Mouse (Mus musculus) forebrain, embryonic 11.5 days (tissue): ENCODE measurements at regions not wholly inside any gene's neighbourhood (a gene's known extent, or its start where the extent isn't known, plus 50 kb on each side); places are given as distances from the start of the nearest gene placed in this dataset.

Experiments
- ATAC-seq: fragments of 200-750 bp; cut with Nextera tagmentation; replicated peaks from 2 replicates; pipeline ENCODE4 v1.8.0; 2017; ENCODE audit warnings: moderate TSS enrichment; ENCODE audit not compliant: low FRiP score
- DNase-seq: peaks from one replicate; pipeline ENCODE4 v3.0.0-alpha.2; 2017; ENCODE audit warnings: low spot score
- H3K27ac ChIP-seq: fragments of 300-500 bp; sonication (generic); 2 replicates; pipeline ENCODE4 v1.5.1; 2014; ENCODE audit warnings: low read depth, low read length
- H3K27me3 ChIP-seq: fragments of 300-500 bp; sonication (generic); 2 replicates; pipeline ENCODE4 v1.6.1; 2014; ENCODE audit warnings: mild to moderate bottlenecking, low read length, mixed read lengths; ENCODE audit not compliant: control insufficient read depth, insufficient read depth
- H3K36me3 ChIP-seq: fragments of 300-500 bp; sonication (generic); 2 replicates; pipeline ENCODE4 v1.6.1; 2014; ENCODE audit warnings: mild to moderate bottlenecking, low read length, moderate library complexity, mixed read lengths; ENCODE audit not compliant: control insufficient read depth, insufficient read depth
- H3K4me1 ChIP-seq: fragments of 300-500 bp; sonication (generic); replicated peaks from 2 replicates; pipeline ENCODE4 v1.6.1; 2014; ENCODE audit warnings: low read length, mixed read lengths; ENCODE audit not compliant: control insufficient read depth, insufficient read depth
- H3K4me2 ChIP-seq: fragments of 300-500 bp; sonication (generic); 2 replicates; pipeline ENCODE4 v1.6.1; 2014; ENCODE audit warnings: low read depth, mild to moderate bottlenecking, low read length, moderate library complexity, mixed read lengths; ENCODE audit not compliant: severe bottlenecking
- H3K4me3 ChIP-seq: fragments of 300-500 bp; sonication (generic); 2 replicates; pipeline ENCODE4 v1.5.1; 2014; ENCODE audit warnings: low read depth, low read length
- H3K9ac ChIP-seq: fragments of 300-500 bp; sonication (generic); 2 replicates; pipeline ENCODE4 v1.6.1; 2014; ENCODE audit warnings: low read length
- H3K9me3 ChIP-seq: fragments of 300-500 bp; sonication (generic); 2 replicates; pipeline ENCODE4 v1.6.1; 2016; ENCODE audit warnings: low read length, mixed read lengths; ENCODE audit not compliant: control insufficient read depth
- WGBS: fragments of 180-500 bp; shearing (Covaris S2); extraction: QIAGEN DNeasy Blood & Tissue Kit; methylation state at CpG from one replicate; pipeline ENCODE4 v1.1.7; 2014; 5-methylcytosine and 5-hydroxymethylcytosine counted together

DNA sequence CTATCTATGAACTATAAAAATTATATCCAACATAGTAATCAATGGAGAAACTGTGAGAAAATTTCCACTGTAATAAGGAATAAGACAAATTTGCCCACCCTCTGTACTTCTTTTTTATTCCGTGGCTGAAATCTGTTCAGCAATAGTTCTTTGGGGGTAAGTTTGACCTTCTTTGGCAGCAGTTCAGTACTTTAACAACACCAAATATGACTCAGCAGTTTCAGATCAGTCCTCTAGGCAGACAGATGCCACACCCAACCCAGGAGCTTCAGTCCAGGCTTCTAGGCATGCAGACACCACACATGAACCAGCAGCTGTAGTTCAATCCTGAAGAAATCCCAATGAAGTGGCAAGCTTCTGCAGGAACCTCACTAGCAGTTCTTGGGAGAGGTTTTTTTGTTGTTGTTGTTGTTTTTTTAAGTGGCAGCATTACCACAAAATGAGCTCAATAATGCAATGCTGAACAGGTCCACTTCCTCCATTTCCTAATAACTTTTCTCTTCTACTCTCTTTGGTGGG, 88.6 kb upstream of the Adamts9 start:
- WGBS = 77% methylated on average over 1 of the region's 1 CpGs
- Histone ChIP-seq H3K4me3 (no peak overlapping the region), H3K36me3 (no peaks in the 10 kb centered on the region), H3K27me3 (no peaks in the 10 kb centered on the region), H3K4me1 (no peaks in the 10 kb centered on the region), H3K27ac (no peak overlapping the region), H3K9ac (no peak overlapping the region), H3K4me2 (no peak overlapping the region), H3K9me3 (no peaks in the 10 kb centered on the region)
- ATAC-seq (no peak), DNase-seq (no peak)

DNA sequence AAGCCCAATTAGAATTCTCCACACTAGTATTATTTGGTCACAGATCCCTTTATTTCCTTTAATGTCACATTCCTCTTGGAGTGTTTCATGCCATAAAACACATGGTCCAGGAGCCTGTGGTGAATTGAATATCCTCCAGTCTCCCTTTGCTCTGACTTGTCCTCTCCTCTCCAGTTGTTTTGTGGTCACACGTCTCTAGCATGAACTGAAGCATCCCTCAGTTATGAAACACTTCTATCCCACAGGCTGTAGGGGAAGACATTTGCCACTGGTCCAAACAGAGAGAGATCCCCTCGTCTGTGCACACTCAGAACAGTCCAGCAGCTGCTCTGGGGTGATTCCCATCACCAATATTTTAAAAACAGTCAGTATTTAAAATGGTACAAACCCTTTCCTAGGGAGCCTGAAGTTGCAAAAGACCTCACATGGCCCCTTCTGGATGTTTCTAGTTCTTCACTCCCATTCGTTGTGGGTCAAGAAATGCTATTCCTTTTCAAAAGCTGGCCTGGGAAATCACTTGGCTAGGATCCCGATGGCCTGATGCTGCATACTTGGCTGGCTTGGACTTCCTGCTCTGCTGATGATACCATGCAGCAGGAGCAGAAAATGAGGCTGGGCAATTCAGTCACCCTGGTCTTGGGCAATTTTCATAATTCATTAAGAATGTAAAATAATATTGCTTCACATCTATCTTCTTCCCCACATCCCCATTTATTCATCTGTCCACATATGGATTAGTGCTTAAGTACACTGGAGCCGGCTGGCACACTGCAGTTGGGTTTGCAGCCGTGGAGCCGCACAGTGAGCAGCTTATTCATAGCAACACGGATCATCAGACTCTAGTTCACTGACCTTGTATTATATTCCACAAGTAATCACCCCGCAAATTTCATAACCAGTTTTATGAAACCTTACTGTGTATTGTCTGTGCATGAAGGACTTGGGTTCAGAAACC, 83.1 kb upstream of the Adamts9 start:
- H3K4me3 ChIP-seq = no peak overlapping the region
- H3K27ac ChIP-seq = no peak overlapping the region
- 82% methylated on average over 9 of the region's 9 CpGs for WGBS
- H3K4me1 ChIP-seq = no peaks in the 10 kb centered on the region
- no peaks in the 10 kb centered on the region for H3K27me3 ChIP-seq
- no peak overlapping the region for H3K9ac ChIP-seq
- no peaks in the 10 kb centered on the region for H3K36me3 ChIP-seq
- no peaks in the 10 kb centered on the region for H3K9me3 ChIP-seq
- no peak overlapping the region for H3K4me2 ChIP-seq
- DNase-seq (no peak), ATAC-seq (no peak)

DNA sequence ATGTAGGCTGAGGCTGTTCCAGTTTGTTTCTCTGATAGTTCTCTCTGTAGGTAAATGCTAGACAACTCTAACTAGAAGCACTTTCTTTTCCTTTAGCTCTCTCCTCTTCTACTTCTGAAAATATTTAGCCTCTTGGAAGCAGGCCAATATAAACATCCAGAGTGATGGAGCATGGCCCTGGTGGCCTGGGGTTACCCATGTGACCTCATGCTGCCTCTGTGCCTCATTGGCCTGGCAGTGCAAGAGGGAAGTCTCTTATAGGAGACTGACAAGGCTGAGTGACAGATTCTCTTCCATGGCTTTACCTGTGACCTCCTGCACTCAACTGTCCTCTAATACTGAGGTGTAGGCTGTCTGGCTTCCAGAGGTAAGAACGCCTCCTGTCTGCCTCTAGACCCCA, 71.2 kb upstream of the Adamts9 start:
- 96% methylated on average over 1 of the region's 1 CpGs for WGBS
- H3K27ac ChIP-seq = no peak overlapping the region
- no peaks in the 10 kb centered on the region for H3K9me3 ChIP-seq

GRCm38 (mm10) chr6:93011906-93012305, 68.6 kb upstream of the Adamts9 start:
- H3K9me3 ChIP-seq = no peaks in the 10 kb centered on the region
- H3K36me3 ChIP-seq = no peaks in the 10 kb centered on the region
- DNase-seq = no peak
- 87% methylated on average over 5 of the region's 5 CpGs for WGBS
- no peak overlapping the region for H3K27ac ChIP-seq
- H3K4me2 ChIP-seq = no peak overlapping the region
- no peaks in the 10 kb centered on the region for H3K27me3 ChIP-seq
- no peak overlapping the region for H3K9ac ChIP-seq
- H3K4me3 ChIP-seq = no peak overlapping the region
- no peaks in the 10 kb centered on the region for H3K4me1 ChIP-seq
- ATAC-seq = no peak

More for the DNA sequence above, 71.2 kb upstream of the Adamts9 start:
- no peaks in the 10 kb centered on the region for H3K36me3 ChIP-seq
- DNase-seq = no peak
- no peak overlapping the region for H3K4me3 ChIP-seq
- H3K4me2 ChIP-seq = no peak overlapping the region
- ATAC-seq = no peak
- no peaks in the 10 kb centered on the region for H3K4me1 ChIP-seq
- H3K27me3 ChIP-seq = no peaks in the 10 kb centered on the region
- H3K9ac ChIP-seq = no peak overlapping the region

GRCm38 (mm10) chr6:93004587-93005240, 61.4 kb upstream of the Adamts9 start:
- H3K27ac ChIP-seq = no peak overlapping the region
- H3K9ac ChIP-seq = no peak overlapping the region
- H3K4me2 ChIP-seq = no peak overlapping the region
- ATAC-seq = no peak
- no peaks in the 10 kb centered on the region for H3K9me3 ChIP-seq
- H3K27me3 ChIP-seq = no peaks in the 10 kb centered on the region
- DNase-seq = no peak
- WGBS = 90% methylated on average over 3 of the region's 3 CpGs
- no peak overlapping the region for H3K4me3 ChIP-seq
- H3K4me1 ChIP-seq = no peaks in the 10 kb centered on the region
- no peaks in the 10 kb centered on the region for H3K36me3 ChIP-seq

DNA sequence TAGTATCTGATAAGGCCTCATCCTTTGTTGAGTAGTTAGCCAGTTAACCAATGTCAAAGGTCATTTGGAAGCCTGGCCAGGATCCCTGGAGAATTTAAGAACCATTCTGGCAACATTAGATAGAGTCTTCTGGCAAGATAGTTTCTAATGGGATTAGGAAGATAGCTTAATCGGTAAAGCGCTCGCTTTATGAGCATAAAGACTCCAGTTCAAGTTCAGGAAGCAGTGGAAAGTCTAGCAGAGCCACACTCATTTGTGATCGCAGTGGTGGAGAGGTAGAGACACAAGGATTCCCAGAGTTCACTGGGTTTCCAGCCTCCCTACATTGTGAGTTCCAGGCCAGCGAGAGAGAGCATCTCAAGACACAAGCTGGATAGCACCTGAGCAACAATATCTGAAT, 60.5 kb upstream of the Adamts9 start:
- Histone ChIP-seq H3K9me3 (no peaks in the 10 kb centered on the region), H3K9ac (no peak overlapping the region), H3K4me2 (no peak overlapping the region), H3K4me3 (no peak overlapping the region), H3K27me3 (no peaks in the 10 kb centered on the region), H3K27ac (no peak overlapping the region), H3K36me3 (no peaks in the 10 kb centered on the region), H3K4me1 (no peaks in the 10 kb centered on the region)
- ATAC-seq = no peak
- WGBS = 94% methylated on average over 5 of the region's 5 CpGs
- DNase-seq = no peak

DNA sequence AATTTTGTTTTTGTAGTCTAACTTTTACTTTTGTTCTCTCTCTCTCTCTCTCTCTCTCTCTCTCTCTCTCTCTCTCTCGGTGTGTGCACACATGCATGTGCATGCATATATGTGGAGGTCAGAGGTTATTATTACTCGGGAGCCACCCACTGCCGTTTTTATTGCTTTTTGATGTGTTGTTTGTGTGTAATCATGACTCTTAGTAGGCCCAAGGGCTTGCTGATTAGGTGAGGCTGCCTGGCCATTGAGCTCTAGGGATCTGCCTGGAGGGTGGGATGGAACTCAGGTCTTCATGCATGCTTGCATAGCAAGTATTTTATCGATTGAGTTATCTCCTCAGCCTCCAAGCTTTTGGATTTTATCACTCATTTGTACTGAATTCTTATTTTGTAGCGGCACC, 50.4 kb upstream of the Adamts9 start:
- no peak overlapping the region for H3K9ac ChIP-seq
- H3K4me1 ChIP-seq = no peaks in the 10 kb centered on the region
- no peaks in the 10 kb centered on the region for H3K9me3 ChIP-seq
- no peak overlapping the region for H3K4me3 ChIP-seq
- ATAC-seq = no peak
- no peak overlapping the region for H3K4me2 ChIP-seq
- H3K27ac ChIP-seq = no peak overlapping the region
- no peak for DNase-seq
- WGBS = 89% methylated on average over 5 of the region's 5 CpGs
- no peaks in the 10 kb centered on the region for H3K27me3 ChIP-seq
- H3K36me3 ChIP-seq = no peaks in the 10 kb centered on the region
